Mouse (Mus musculus) neural tube, embryonic 14.5 days (tissue): Measurements from ENCODE around the gene Ccdc116. TPM values are rescaled to one million over a fixed set of nuclear protein-coding genes. Genes with fewer than 3 reads are reported as not detected.

ENCODE experiments used
- ATAC-seq: fragments of 200-750 bp; cut with Nextera tagmentation; 2 replicates; pipeline ENCODE4 v1.8.0; 2017; ENCODE audit warnings: low read depth, mild to moderate bottlenecking, moderate TSS enrichment, moderate library complexity
- H3K27ac ChIP-seq: fragments of 300-500 bp; sonication (generic); 2 replicates; pipeline ENCODE4 v1.5.1; 2014; ENCODE audit warnings: low read depth, mild to moderate bottlenecking, control low read depth, low read length, moderate library complexity, mixed read lengths
- H3K27me3 ChIP-seq: fragments of 300-500 bp; sonication (generic); 2 replicates; pipeline ENCODE4 v1.6.1; 2014; ENCODE audit warnings: low read length; ENCODE audit not compliant: control insufficient read depth, insufficient read depth
- H3K36me3 ChIP-seq: fragments of 300-500 bp; sonication (generic); 2 replicates; pipeline ENCODE4 v1.6.1; 2014; ENCODE audit warnings: low read length, mixed read lengths; ENCODE audit not compliant: control insufficient read depth, insufficient read depth
- H3K4me1 ChIP-seq: fragments of 300-500 bp; sonication (generic); 2 replicates; pipeline ENCODE4 v1.6.1; 2014; ENCODE audit warnings: low read length; ENCODE audit not compliant: control insufficient read depth, insufficient read depth
- H3K4me2 ChIP-seq: fragments of 300-500 bp; sonication (generic); 2 replicates; pipeline ENCODE4 v1.6.1; 2014; ENCODE audit warnings: mild to moderate bottlenecking, low read depth, low read length, control low read depth
- H3K4me3 ChIP-seq: fragments of 300-500 bp; sonication (generic); 2 replicates; pipeline ENCODE4 v1.5.1; 2014; ENCODE audit warnings: low read depth, low read length, control low read depth, mixed read lengths
- H3K9ac ChIP-seq: fragments of 300-500 bp; sonication (generic); replicated peaks from 2 replicates; pipeline ENCODE4 v1.6.1; 2014; ENCODE audit warnings: low read depth, mild to moderate bottlenecking, control low read depth, low read length, mixed read lengths
- H3K9me3 ChIP-seq: fragments of 300-500 bp; sonication (generic); 2 replicates; pipeline ENCODE4 v1.6.1; 2016; ENCODE audit warnings: low read length; ENCODE audit not compliant: control insufficient read depth
- WGBS: fragments of 180-500 bp; shearing (Covaris S2); extraction: QIAGEN DNeasy Blood & Tissue Kit; methylation state at CpG from one replicate; pipeline ENCODE4 v1.1.7; 2014; 5-methylcytosine and 5-hydroxymethylcytosine counted together
- polyA plus RNA-seq: library from polyadenylated mRNA; unstranded; fragments of >200 nt; fragmentation: Nextera tagmentation; extraction: Ambion mirVana; gene quantifications from 2 replicates; pipeline ENCODE4 v1.2.1, GENCODE M21; 2014

Gene Ccdc116
- 3.3 TPM in 2 replicates for polyA plus RNA-seq

DNA sequence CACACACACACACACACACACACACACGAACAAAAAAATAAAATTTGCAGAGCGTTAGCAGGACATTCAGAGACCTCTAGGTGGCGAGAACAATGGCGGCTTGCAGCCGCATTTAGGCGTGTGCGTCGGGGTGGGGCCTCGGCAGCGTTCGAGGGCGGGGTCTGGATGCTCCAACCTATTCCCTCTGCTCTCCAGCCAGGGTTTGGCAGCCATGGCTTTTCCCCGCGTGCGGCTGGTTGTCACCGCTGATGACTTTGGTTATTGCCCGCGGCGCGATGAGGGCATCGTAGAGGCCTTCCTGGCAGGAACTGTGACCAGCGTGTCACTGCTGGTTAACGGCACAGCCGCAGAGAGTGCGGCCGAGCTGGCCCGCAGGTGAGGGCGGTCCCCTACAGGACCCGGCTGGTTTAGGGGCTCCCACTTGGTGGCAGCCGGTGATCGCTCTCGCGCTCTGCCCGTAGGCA, at the start of gene Ccdc116:
Gene Ccdc116, minus strand, starts transcription at position 458 of the 464 bp plus-strand sequence.
- Histone ChIP-seq H3K36me3 (no peaks in the 10 kb centered on the region), H3K9me3 (no peaks in the 10 kb centered on the region), H3K9ac (peak within 1 kb of the TSS; percentile 68), H3K27me3 (no peaks in the 10 kb centered on the region), H3K4me3 (peak within 1 kb of the TSS; percentile 63), H3K27ac (peak within 1 kb of the TSS; percentile 62; the same call in 1 of the 2 replicates), H3K4me2 (peak within 1 kb of the TSS; percentile 89), H3K4me1 (peaks cover 6% of the 10 kb centered on the region; the same call in 1 of the 2 replicates)
- peak; percentile 86 for ATAC-seq
- under 1% methylated on average over 34 of the region's 34 CpGs for WGBS

- ATAC-seq, result no peak
- H3K27ac ChIP-seq, result no peak overlapping the region
- H3K9me3 ChIP-seq, result no peaks in the 10 kb centered on the region
- H3K9ac ChIP-seq, result no peak overlapping the region
- H3K36me3 ChIP-seq, result no peaks in the 10 kb centered on the region; the same call in 1 of the 2 replicates
- 96% methylated on average over 4 of the region's 4 CpGs for WGBS
- H3K4me2 ChIP-seq, result no peak overlapping the region
- H3K4me1 ChIP-seq, result no peaks in the 10 kb centered on the region
- no peaks in the 10 kb centered on the region for H3K27me3 ChIP-seq
- no peak overlapping the region for H3K4me3 ChIP-seq
These were observed 46.8 kb upstream of the Ccdc116 start for GRCm38 (mm10) chr16:17193823-17194222.

DNA sequence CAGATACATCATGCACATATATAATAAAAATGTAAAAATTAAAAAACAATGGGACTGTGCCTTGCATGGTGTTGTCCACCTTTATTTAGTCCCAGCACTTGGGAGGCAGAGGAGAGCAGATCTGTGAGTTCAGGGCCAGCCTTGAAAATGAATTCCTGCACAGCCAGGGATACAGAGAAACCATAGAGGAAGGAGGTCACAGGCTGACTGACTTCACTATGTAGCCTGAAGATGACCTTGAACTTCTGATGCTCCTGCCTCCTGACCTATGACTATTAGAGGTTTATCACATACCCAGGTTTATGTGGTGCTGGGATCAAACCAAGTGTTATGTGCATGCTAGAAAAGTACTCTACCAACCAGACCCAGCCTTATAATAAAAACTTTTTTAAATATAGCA, 38.4 kb upstream of the Ccdc116 start:
- Histone ChIP-seq H3K9me3 (no peaks in the 10 kb centered on the region), H3K9ac (no peak overlapping the region), H3K4me1 (no peaks in the 10 kb centered on the region), H3K36me3 (no peaks in the 10 kb centered on the region), H3K27ac (no peak overlapping the region), H3K4me3 (no peak overlapping the region), H3K4me2 (no peak overlapping the region), H3K27me3 (no peaks in the 10 kb centered on the region)
- ATAC-seq, result no peak

DNA sequence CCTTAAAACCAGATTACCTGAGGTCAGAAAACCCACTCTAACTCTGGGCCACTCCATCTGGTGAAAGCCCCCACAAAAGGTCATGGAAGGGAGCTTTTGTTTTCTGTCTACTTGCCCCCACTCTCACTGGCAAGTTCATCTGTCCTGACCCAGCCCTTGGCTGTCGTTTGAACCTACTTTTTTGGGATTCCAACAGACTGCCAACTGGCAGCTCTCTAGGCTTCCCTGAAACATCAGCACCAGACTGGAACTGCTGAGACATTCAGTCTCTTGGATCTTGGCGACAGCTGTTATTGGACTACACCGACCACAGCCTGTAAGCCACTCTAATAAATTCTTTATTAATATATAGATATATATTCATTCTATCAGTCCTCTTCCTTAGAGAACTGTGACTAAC, 36.0 kb upstream of the Ccdc116 start:
- WGBS, result 92% methylated on average over 3 of the region's 3 CpGs
- Histone ChIP-seq H3K4me1 (no peaks in the 10 kb centered on the region), H3K4me2 (no peak overlapping the region), H3K36me3 (no peaks in the 10 kb centered on the region), H3K27ac (no peak overlapping the region), H3K27me3 (no peaks in the 10 kb centered on the region), H3K9me3 (no peaks in the 10 kb centered on the region), H3K4me3 (no peak overlapping the region), H3K9ac (no peak overlapping the region)
- ATAC-seq, result no peak

- H3K4me1 ChIP-seq, result no peaks in the 10 kb centered on the region
- H3K27me3 ChIP-seq, result no peaks in the 10 kb centered on the region
- no peak overlapping the region for H3K9ac ChIP-seq
- H3K9me3 ChIP-seq, result no peaks in the 10 kb centered on the region
- WGBS, result 92% methylated on average over 2 of the region's 2 CpGs
- no peak overlapping the region for H3K27ac ChIP-seq
- no peak overlapping the region for H3K4me3 ChIP-seq
- no peak overlapping the region for H3K4me2 ChIP-seq
- H3K36me3 ChIP-seq, result no peaks in the 10 kb centered on the region
- no peak for ATAC-seq
These were observed 35.1 kb upstream of the Ccdc116 start for GRCm38 (mm10) chr16:17182136-17182535.

DNA sequence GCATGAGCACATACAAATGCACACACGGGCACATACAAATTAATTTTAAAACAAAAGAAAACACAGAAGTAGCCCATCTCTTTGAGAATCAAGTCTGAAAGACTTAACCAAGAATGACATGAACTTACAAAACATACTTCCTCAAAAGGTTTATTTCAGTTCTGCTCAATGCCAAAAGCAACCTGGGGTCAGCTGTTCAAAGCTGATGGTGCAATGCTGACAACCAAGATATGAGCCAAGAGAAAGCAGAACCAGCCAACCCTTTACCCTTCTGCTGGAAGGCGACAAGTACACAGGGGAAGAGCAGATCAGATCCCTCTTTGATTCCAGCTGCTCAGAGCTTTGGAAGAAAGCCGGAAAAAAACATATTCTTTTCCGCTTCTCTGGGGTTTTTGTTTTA, 34.4 kb upstream of the Ccdc116 start:
- Histone ChIP-seq H3K9me3 (no peaks in the 10 kb centered on the region), H3K4me2 (no peak overlapping the region), H3K27me3 (no peaks in the 10 kb centered on the region), H3K4me1 (no peaks in the 10 kb centered on the region), H3K9ac (no peak overlapping the region), H3K27ac (no peak overlapping the region), H3K36me3 (no peaks in the 10 kb centered on the region), H3K4me3 (no peak overlapping the region)
- ATAC-seq, result no peak
- WGBS, result 92% methylated on average over 4 of the region's 4 CpGs

GRCm38 (mm10) chr16:17179706-17180105, 32.7 kb upstream of the Ccdc116 start:
- H3K27ac ChIP-seq, result no peak overlapping the region
- H3K36me3 ChIP-seq, result peaks cover 4% of the 10 kb centered on the region; the same call in 1 of the 2 replicates
- H3K9me3 ChIP-seq, result no peaks in the 10 kb centered on the region
- no peak overlapping the region for H3K4me2 ChIP-seq
- H3K27me3 ChIP-seq, result no peaks in the 10 kb centered on the region
- ATAC-seq, result no peak
- H3K9ac ChIP-seq, result no peak overlapping the region
- H3K4me3 ChIP-seq, result no peak overlapping the region
- WGBS, result 96% methylated on average over 3 of the region's 3 CpGs
- no peaks in the 10 kb centered on the region for H3K4me1 ChIP-seq

- no peak overlapping the region for H3K4me3 ChIP-seq
- no peaks in the 10 kb centered on the region for H3K4me1 ChIP-seq
- no peak overlapping the region for H3K27ac ChIP-seq
- H3K9me3 ChIP-seq, result no peaks in the 10 kb centered on the region
- ATAC-seq, result no peak
- no peaks in the 10 kb centered on the region for H3K27me3 ChIP-seq
- peaks cover 4% of the 10 kb centered on the region; the same call in 1 of the 2 replicates for H3K36me3 ChIP-seq
- H3K9ac ChIP-seq, result no peak overlapping the region
- 90% methylated on average over 1 of the region's 1 CpGs for WGBS
- no peak overlapping the region for H3K4me2 ChIP-seq
These were observed 30.7 kb upstream of the Ccdc116 start for GRCm38 (mm10) chr16:17177623-17178170.

GRCm38 (mm10) chr16:17175765-17176164, 28.7 kb upstream of the Ccdc116 start:
- WGBS, result 93% methylated on average over 2 of the region's 2 CpGs
- ATAC-seq, result no peak

More at GRCm38 (mm10) chr16:17175765-17176164, 28.7 kb upstream of the Ccdc116 start:
- H3K9me3 ChIP-seq, result no peaks in the 10 kb centered on the region
- H3K4me2 ChIP-seq, result no peak overlapping the region
- H3K36me3 ChIP-seq, result peaks cover 4% of the 10 kb centered on the region
- no peaks in the 10 kb centered on the region for H3K4me1 ChIP-seq
- no peaks in the 10 kb centered on the region for H3K27me3 ChIP-seq
- no peak overlapping the region for H3K4me3 ChIP-seq
- H3K9ac ChIP-seq, result no peak overlapping the region
- no peak overlapping the region for H3K27ac ChIP-seq
